Mouse (Mus musculus) gastrocnemius, postnatal 4 days (tissue): ENCODE results near the gene Cul9. TPM values are rescaled to one million over a fixed set of nuclear protein-coding genes. Genes with fewer than 3 reads are reported as not detected.
"Not testable (repeated sequence)": the region's sequence is repeated elsewhere in the genome, so short reads cannot be mapped to it uniquely, and the experiment has no call there.

ENCODE experiments used
- DNase-seq, 2 experiments: peaks; one replicate each; pipeline ENCODE4 v3.0.0; 2021 to 2022; ENCODE audit warnings: low spot score in 2 of 2, mixed read lengths in 2 of 2
- total RNA-seq, 2 experiments: library from RNA; stranded (reverse); gene quantifications; 2 replicates each; pipeline ENCODE4 v1.2.3; 2021

Cul9 gene
- total RNA-seq, 2 experiments from 2014 or later = 13.5 to 15.0 TPM

- no peak for DNase-seq
Measured at GRCm38 (mm10) chr17:46503847-46504638, 42.1 kb downstream of the Cul9 start.

DNA sequence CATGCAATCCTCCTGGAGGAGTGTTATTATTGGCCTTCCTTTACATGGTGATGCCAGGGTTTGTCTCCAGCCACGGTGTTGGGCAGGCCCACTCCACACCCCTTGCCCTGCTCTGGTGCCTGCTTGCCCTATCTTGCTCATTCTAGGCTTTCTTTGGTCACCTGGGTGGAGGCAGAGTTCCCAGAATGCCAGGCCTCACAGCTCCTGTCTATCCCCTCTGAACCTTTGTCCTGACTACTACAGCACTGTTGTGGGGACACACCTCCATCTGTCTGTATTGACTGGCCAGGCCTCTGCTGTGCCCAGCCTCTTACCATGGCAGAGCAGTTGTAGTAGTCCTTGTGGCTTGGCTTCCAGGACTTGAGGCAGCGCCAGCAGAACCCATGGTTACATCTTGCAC lies 43.4 kb downstream of the Cul9 start:
- no peak for DNase-seq

DNA sequence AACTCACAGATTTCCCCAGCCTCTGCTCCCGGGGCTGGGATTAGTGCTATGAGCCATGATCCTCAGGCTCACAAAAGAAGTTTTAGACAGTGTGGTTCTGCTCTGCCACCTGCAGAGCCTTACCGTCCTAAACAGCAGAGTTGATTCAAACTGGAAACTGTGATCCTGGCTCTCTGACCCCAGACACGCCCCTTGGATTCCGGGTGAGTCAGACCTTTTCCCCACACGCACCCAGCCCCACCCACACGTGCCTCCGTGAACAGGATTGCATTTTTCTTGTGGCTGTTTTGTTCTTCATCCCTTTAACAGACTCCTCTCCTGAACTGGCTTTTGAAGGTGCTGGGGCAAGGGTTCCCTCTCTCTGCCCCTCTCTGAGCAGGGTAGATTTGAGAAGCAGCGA lies 48.2 kb downstream of the Cul9 start:
- DNase-seq = no peak

DNA sequence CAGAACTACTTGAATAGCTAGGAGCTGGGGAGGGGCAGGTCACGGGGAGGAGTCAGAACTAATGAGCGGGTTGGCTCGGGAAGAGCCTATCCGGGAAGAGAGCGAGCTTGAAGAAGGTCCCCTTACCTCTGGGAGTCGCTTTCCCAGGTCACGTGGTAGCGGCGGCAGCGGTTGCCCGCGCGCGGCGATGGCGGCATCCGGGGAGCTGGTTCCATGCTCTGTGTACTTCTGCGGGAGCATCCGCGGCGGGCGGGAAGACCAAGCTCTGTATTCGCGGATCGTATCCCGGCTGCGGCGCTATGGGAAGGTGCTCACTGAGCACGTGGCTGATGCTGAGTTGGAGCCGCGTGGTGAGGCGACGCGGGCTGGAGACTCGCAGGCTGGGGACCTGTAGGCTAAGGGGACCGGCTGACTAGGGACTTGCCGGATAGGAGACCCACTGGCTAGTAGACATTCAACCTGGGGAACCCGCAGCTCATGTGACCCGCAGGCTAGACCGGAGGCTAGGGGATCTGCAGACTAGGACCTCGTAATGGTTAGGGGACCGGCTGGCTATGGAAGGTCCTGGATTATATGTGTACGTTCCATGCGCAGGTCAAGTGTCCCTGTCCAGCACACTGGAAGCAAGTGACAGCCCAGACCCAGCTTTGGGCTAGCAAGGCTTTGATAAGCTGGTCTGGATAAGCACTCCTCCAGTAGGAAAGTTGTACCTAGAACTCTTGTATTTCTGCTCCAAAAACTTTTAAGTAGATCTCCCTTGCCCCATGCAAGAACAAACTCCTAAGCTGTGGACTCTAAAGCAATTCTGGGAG lies 49.4 kb downstream of the Cul9 start, which contains the start of gene Dnph1:
Gene Dnph1, plus strand, starts transcription at position 89 of the 812 bp plus-strand sequence.
- DNase-seq = peak in 1 of 2 experiments; percentile 65

DNA sequence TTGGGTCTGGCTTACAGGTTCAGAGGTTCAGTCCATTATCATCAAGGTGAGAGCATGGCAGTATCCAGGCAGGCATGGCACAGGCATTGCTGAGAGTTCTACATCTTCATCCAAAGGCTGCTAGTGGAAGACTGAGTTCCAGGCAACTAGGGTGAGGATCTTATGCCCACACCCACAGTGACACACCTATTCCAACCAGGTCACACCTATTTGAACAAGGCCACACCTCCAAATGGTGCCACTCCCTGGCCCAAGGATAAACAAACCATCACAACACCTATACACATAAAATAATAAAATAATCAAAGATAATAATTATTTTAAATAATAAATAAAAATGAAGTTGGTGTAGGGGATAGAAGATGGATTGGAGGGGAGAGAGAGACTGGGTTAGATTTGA lies 50.1 kb downstream of the Cul9 start:
- not testable (repeated sequence) for DNase-seq

DNA sequence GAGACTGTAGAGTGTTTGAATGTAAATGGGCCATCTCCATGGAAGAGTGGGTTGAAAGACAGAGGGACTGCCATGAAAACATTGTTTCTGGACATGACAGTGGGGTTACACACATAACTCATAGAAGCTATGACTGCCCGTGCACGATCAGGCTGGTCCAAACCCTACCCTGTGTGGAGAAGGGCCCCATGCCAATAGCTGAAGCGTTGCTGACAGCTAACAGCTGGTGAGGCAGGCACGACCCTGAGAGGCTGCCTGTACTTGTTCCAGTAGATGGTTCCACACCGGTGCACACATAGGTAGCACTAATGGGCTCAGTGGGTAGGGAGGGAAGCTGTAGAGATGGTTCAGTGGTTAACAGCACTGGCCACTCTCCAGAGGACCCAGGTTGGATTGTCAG lies 50.7 kb downstream of the Cul9 start:
- DNase-seq = no peak

GRCm38 (mm10) chr17:46487431-46487830 lies 58.8 kb downstream of the Cul9 start, which contains the start of gene Ttbk1:
Gene Ttbk1, minus strand, starts transcription at chr17:46487675.
- no peak for DNase-seq

DNA sequence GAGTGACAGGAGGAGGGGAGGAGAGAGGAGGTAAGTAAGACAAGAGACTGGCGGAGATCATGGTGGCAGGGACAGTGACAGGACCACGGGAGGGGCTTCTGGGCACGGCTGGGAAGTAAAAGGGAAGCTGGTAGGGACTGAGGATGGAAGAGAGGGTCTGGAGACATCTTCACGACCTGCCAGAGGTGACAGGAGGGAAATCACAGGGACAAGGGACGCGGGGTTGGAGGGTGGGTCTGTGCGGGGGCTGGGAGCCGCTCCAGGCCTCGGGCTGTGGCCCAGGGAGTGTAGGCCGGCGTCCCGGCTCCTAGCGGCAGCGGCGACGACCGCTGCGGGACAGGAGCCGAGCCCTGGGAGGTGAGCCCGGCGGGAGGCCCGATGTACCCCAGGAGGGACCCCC lies 59.2 kb downstream of the Cul9 start:
- DNase-seq = no peak

DNA sequence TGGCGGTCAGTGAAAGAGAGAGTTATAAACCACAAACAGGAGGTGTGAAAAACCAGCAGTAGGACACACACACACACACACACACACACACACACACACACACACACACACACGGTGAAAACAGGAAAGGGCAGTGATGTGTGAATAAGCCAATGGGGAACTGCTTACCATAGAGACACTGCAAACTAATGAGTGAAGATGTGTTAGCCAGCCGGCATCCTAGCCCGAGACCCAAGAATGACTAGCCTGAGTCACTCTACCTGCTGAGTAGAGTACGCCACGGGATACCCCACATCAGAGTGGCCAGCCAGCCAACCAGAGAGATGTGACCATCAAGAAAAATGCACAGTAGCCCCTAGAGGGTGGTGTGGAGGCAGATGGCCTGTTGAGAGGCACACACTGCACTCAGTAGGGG lies 61.7 kb downstream of the Cul9 start:
- no peak for DNase-seq

- no peak for DNase-seq
Measured at GRCm38 (mm10) chr17:46484021-46484431, 62.2 kb downstream of the Cul9 start.

GRCm38 (mm10) chr17:46483561-46484001 lies 62.6 kb downstream of the Cul9 start:
- no peak for DNase-seq

DNA sequence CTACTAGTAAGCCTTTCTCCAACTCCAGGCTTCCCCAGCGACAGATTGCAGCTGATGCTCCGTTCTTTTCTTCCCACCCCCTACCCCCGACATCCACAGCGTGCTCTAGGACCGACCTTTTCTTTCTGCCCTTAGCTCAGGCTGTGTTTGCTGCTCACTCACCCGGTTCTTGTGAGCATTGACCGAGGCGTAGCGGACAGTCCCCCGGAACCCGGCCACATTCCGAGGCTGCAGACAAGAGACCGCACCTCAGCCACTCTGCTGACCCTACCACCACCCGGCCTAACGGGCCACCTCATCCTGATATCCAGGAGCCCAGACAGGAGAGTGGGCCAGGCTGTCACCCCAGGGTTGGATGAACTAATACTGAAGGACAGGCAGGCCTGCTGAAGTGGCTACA lies 68.9 kb downstream of the Cul9 start:
- DNase-seq = no peak

DNA sequence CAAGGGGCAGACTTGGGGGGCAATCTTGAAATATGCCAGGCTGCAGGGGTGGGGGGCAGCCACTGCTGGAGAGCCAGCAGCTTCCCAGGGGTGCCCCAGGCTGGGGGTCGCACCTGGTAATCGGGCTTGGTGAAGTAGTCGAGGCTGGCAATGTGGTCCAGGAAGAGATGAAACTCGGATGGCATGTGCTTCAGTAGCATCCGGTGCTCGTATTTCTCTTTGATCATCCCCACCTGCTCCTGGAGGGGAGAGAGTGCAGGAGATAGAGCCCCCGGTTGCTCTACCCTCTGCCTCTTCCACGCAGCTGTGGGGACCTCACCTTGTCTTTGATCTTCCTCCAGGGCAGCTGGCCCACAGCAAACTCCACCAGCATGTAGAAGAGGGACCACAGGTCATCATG lies 69.6 kb downstream of the Cul9 start:
- DNase-seq = no peak

- no peak for DNase-seq
Measured at GRCm38 (mm10) chr17:46467830-46468229, 78.4 kb downstream of the Cul9 start.

GRCm38 (mm10) chr17:46462226-46462625 lies 84.0 kb downstream of the Cul9 start:
- no peak for DNase-seq

DNA sequence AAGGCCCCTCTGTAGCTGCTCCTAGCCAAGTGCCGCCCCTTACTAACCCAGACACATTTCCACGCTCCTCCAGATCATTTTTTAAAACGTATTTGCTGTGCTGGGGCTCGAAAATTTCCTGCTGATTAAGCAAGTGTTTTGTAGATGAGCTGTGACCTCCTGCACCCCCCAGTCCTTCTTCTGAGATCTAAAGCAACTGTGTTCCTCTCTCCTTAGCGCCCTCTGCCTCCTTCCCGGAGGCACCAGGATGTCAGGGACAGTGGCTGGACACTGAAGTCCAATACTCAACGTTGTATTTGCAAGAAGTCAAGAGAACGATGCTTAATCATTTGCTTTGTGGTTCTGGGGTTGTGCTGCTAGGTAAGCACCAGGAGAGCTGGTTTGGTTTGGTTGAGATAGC lies 84.8 kb downstream of the Cul9 start:
- DNase-seq = no peak

DNA sequence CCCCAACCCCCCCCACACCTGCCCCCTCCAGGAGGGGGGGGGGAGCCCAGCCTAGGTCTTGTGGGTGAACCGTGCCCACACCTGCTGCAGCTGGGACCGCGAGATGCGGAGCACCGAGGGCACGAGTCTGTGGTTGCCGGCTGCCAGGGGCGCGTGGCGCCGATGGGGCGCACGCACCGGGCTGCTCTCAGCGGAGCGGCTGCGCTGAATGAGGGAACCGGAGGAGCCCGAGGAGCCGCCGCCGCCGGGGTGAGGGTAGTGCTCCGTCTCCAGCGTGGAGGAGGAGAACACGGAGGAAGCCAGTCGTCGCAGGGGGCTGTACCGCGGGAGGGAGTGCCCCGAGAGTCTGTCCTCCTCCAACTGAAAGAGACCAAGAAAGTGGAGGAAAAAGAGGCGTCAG lies 85.5 kb downstream of the Cul9 start:
- no peak for DNase-seq

DNA sequence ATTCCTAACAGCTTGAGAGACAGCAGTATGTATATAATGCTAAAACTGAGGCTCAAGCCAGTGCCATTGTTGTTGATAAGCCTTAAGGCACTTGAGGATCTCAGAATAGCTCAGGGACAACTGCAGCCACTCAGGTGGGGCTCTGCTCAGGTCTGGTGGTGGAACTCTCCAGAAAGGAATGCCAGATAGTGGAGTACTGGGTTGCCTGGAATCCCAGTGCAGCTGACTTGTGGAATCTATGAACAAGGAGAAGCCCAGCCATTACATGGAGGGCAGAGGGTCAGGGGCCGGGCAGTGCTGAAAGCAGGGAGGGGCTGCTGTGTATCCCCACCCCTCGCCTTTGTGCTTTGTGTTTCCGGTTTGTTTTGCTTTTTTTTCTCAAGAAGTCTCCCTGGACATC lies 87.7 kb downstream of the Cul9 start:
- DNase-seq = no peak

DNA sequence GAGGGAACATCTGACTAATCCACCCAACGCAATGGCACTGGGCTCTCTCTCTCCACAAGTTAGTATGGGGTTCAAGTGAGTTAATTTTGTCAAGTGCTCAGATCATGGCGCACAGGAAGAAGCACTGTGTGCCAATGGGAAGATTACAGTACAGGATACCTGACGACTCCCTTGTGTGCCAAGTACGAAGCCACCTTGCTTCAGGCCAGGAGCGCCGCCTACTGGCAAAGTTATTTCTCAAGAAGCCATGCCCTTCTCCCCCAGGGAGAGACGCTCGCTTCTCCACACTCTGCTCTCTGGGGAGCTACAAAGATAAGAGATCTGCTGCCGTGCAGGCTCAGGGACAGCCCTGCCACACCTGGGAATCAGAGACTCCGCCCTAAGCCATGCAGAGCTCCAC lies 88.4 kb downstream of the Cul9 start:
- DNase-seq = no peak

DNA sequence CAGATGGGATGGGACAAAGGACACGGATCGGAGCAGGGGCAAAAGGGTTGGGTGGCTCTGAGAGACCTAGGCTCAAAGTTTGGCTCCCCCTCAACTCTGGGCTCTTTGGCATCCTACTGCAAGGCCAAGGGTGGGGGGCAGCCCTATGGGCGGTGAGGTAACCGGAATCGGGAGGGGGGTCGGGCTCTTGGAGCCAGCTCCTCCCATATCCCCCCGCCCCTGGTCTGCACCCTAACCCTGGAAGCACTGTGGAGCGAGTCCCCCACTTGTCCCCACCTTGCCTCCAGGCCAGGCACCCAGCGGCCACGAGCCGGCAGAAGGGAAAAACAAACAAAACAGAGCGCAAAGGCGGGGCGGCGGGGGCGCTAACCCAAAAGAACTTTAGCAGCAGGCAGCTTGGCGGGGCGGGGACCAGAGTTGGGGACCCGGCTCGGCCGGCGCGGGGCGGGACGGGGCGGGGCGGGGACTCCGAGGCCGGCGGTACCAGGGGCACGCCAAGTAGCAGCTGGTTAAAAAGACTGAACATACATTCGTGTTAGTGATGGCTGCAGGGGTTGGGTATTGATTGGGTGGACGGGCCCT lies 91.0 kb downstream of the Cul9 start:
- no peak for DNase-seq

DNA sequence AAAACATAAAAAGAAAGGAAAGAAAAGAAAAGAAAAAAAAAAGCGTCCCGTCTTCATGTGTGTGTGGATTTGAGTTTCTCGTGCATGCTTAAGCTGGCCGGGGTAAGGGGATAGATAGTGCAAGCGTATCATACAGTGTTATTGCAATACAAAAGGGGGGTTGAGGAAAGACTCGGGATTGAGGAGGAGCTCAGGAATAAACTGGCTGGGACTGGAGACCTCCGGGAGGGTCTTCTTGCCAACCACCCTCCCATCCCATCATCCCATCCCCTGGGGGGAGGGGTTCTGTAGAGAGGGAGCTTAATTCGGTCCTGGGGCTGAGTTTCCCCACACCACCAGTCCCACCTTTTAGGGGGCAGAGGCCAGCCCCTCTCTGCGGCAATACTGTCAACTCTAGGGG lies 91.6 kb downstream of the Cul9 start:
- DNase-seq = no peak

- DNase-seq = no peak
Measured at GRCm38 (mm10) chr17:46453970-46454411, 92.2 kb downstream of the Cul9 start.
